Mouse (Mus musculus) lung, adult 2 months (tissue): Measurements from ENCODE around the gene Cplx3. TPM values are rescaled to one million over a fixed set of nuclear protein-coding genes. Genes with fewer than 3 reads are reported as not detected.
A peak's percentile ranks its signal among the peaks of the same experiment; 100 is the strongest.

Source experiments
- DNase-seq: peaks from one replicate; pipeline ENCODE4 v3.0.0; 2022
- H3K4me1 ChIP-seq: fragments of 200-500 bp; 2 replicates; pipeline ENCODE4 v1.6.1; 2011; ENCODE audit warnings: low read length; ENCODE audit not compliant: control insufficient read depth, insufficient read depth
- H3K4me3 ChIP-seq: fragments of 200-500 bp; replicated peaks from 2 replicates; pipeline ENCODE3; 2011; ENCODE audit warnings: low read depth, mild to moderate bottlenecking, control low read depth, low read length; ENCODE audit errors: extremely low read depth
- CTCF ChIP-seq: fragments of 200-500 bp; IDR thresholded peaks from 2 replicates; pipeline ENCODE4 v1.5.1; 2011; ENCODE audit warnings: mild to moderate bottlenecking, low read length, control low read depth; ENCODE audit not compliant: insufficient read depth
- POLR2A ChIP-seq: fragments of 200-500 bp; IDR thresholded peaks from 2 replicates; pipeline ENCODE4 v1.6.1; 2011; ENCODE audit warnings: low read depth, mild to moderate bottlenecking, control low read depth, low read length, borderline replicate concordance; ENCODE audit errors: extremely low read depth
- WGBS: fragments of 180-500 bp; shearing (Covaris S2); methylation state at CpG from one replicate; pipeline ENCODE4 v1.1.7; 2018; 5-methylcytosine and 5-hydroxymethylcytosine counted together
- polyA plus RNA-seq: library from polyadenylated mRNA; depleted of rRNA; stranded (reverse); fragments of >200 nt; gene quantifications from 2 replicates; pipeline ENCODE4 v1.2.3, GENCODE M21; 2012

Gene Cplx3
- polyA plus RNA-seq, 1 experiment = not detected

- Histone ChIP-seq H3K4me1 (peaks cover 50% of the 10 kb centered on the region), H3K4me3 (no peak overlapping the region)
- TF ChIP-seq CTCF (no peak), POLR2A (no peak)
- 25% methylated on average over 5 of the region's 5 CpGs for WGBS
- no peak for DNase-seq
Observed at GRCm38 (mm10) chr9:57639661-57640328, 33.7 kb upstream of the Cplx3 start.

GRCm38 (mm10) chr9:57638651-57639459, 32.8 kb upstream of the Cplx3 start:
- H3K4me1 ChIP-seq = peaks cover 53% of the 10 kb centered on the region
- H3K4me3 ChIP-seq = no peak overlapping the region
- DNase-seq = peak; percentile 74
- TF ChIP-seq CTCF (no peak), POLR2A (peak; percentile 49; the same call in 1 of the 2 replicates)
- 20% methylated on average over 8 of the region's 8 CpGs for WGBS

- peak; percentile 46 for DNase-seq
- WGBS = under 1% methylated on average over 6 of the region's 6 CpGs
- H3K4me3 ChIP-seq = peak overlapping the region; percentile 31
- no peak for TF ChIP-seq POLR2A
- no peak for TF ChIP-seq CTCF
- H3K4me1 ChIP-seq = peaks cover 54% of the 10 kb centered on the region
Observed at GRCm38 (mm10) chr9:57637741-57638322, 31.8 kb upstream of the Cplx3 start.

- TF ChIP-seq CTCF (no peak), POLR2A (no peak)
- Histone ChIP-seq H3K4me3 (no peak overlapping the region), H3K4me1 (peaks cover 54% of the 10 kb centered on the region)
- 16% methylated on average over 3 of the region's 3 CpGs for WGBS
- no peak for DNase-seq
Observed at GRCm38 (mm10) chr9:57637272-57637671, 31.2 kb upstream of the Cplx3 start.

GRCm38 (mm10) chr9:57633481-57634024, 27.5 kb upstream of the Cplx3 start:
- DNase-seq = no peak
- TF ChIP-seq CTCF (peak; percentile 35; the same call in 1 of the 2 replicates), POLR2A (no peak)
- Histone ChIP-seq H3K4me1 (peaks cover 24% of the 10 kb centered on the region), H3K4me3 (no peak overlapping the region)
- WGBS = 18% methylated on average over 4 of the region's 4 CpGs

GRCm38 (mm10) chr9:57629118-57629874, 23.2 kb upstream of the Cplx3 start:
- Histone ChIP-seq H3K4me1 (peaks cover 7% of the 10 kb centered on the region), H3K4me3 (no peak overlapping the region)
- 56% methylated on average over 14 of the region's 14 CpGs for WGBS
- DNase-seq = peak; percentile 83
- TF ChIP-seq POLR2A = 0 out of 2 replicates have a peak, but pooled peaks have one; percentile 10
- TF ChIP-seq CTCF = peak; percentile 98

GRCm38 (mm10) chr9:57628717-57629116, 22.6 kb upstream of the Cplx3 start:
- no peak overlapping the region for H3K4me3 ChIP-seq
- TF ChIP-seq CTCF = no peak
- no peak for TF ChIP-seq POLR2A
- no peak for DNase-seq
- peaks cover 2% of the 10 kb centered on the region for H3K4me1 ChIP-seq
- 87% methylated on average over 12 of the region's 12 CpGs for WGBS

GRCm38 (mm10) chr9:57627892-57628291, 21.8 kb upstream of the Cplx3 start:
- Histone ChIP-seq H3K4me1 (no peaks in the 10 kb centered on the region), H3K4me3 (no peak overlapping the region)
- 92% methylated on average over 11 of the region's 11 CpGs for WGBS
- DNase-seq = no peak
- no peak for TF ChIP-seq CTCF
- TF ChIP-seq POLR2A = no peak
